Mouse (Mus musculus): ENCODE measurements around the gene Defb26.

DNA sequence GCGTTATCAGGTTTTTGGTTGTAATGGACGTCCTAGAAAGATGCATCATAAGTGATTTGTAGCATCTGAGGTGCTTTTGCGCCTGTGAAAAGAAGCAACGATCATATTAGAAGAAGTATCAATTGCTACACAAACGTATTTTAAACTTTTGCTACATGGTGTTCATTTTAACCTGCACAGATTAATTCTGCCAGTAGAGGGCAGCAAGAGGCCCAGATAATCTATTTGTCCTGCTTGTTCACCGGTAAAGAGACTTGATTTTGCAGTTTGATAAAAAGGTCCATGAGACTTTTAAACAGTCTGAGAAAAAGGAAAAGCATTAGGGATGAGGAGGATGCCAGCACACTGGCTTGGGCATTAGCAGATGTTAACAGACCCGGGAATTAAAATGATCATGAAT is 40.5 kb downstream of the Defb26 start:
- TF ChIP-seq GATA1 (IDR thresholded peaks at IDR 0.05; ENCODE audit: low read length) (no peak), TAL1 (IDR thresholded peaks at IDR 0.05; ENCODE audit: low read length) (no peak)
